Mouse (Mus musculus) adrenal gland, postnatal 0 days (tissue): Measurements from ENCODE around the gene Rrm2. TPM values are rescaled to one million over a fixed set of nuclear protein-coding genes. Genes with fewer than 3 reads are reported as not detected.

Experiments
- polyA plus RNA-seq: library from polyadenylated mRNA; unstranded; fragments of >200 nt; fragmentation: Nextera tagmentation; extraction: Ambion mirVana; gene quantifications from 2 replicates; pipeline ENCODE4 v1.2.1, GENCODE M21; 2015

The Rrm2 gene
- polyA plus RNA-seq: 43.9 and 65.3 TPM in 2 replicates

DNA sequence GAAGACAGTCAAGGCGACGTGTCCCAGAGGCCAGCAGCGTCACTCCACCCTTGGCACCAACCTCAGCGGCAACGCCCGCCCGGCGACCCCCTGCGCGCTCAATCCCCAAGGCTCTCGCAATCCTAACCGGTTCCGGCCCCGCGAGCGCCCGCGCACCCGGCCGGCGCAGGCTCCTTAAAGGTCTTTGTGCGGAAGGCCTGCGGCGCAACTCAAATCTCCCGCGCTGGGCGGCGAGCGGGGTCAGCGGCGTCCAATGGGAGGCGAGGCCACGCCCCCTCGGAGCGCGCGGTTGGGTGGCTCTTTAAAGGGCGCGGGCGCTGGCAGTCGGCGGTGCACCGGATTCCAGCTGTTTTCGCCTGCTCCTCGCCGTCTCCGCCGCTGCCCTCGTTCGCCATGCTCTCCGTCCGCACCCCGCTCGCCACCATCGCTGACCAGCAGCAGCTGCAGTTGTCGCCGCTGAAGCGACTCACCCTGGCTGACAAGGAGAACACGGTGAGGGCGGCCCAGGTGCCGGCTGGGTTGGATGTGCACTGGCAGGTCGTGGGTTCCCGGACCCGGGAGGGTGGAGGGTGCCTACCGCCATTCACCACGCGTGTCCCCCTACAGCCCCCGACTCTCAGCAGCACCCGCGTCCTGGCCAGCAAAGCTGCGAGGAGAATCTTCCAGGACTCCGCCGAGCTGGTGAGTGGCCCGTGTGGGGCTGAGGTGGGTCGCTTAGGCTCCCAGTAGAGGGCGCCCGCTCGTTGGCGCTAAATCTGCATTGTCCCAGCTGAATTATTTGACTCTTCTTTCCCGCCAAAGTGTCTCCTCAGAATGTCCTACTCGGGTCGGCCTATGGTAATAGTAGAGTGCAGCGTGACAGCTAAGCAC, at the start of gene Rrm2:
Gene Rrm2 (plus strand): TSS at position 288 of the 870 bp plus-strand sequence.

DNA sequence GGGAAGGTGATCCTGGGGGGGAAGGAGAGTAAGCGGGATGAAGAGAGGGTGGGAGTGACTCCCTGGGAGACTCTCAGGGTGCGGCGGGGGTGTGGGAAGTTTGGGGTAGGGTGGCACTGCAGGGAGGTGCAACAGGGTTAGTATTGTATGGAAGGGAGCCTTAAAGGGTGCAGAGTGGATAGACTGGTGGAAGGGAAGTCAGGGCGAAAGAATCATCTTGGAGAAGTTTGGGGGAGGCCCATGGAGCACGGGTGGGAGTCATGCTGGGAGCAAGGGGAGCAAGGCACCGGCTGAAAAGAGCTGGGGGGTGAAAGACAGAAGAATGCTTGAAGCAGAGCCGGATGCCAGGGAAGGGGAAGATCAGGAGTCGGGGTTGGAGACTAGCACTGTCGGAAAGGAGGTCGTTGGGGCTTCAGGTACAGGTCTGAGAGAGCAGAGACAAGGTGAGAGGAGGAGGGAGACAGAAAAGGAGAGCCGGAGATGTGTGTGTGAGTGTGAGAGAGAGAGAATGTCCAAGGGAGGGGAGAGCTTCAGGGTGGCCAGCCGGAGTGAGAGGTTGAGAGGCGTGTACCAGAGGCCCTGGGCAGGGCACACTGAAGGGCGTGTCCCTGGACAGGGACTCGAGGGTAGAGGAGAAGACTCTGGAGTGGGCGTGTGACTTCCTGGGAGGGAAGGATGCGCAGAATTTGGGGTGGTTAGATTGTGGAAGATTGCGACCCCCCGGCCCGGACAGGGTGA, 26.6 kb upstream of the Rrm2 start, which contains the start of gene Cys1:
Gene Cys1 (minus strand): TSS at position 528 of the 738 bp plus-strand sequence.

Other genes starting within 250 kb of the Rrm2 start
- gene Taf1b, start 209.9 kb upstream of the Rrm2 start, polyA plus RNA-seq: 16.8 and 23.5 TPM in 2 replicates
- 0.22 and 0.25 TPM in 2 replicates for gene Grhl1, start 136.0 kb upstream of the Rrm2 start, polyA plus RNA-seq
- gene Klf11, start 57.0 kb upstream of the Rrm2 start, polyA plus RNA-seq: 17.5 and 18.8 TPM in 2 replicates
- 2.9 and 6.1 TPM in 2 replicates for gene Cys1, start 26.4 kb upstream of the Rrm2 start, polyA plus RNA-seq
- gene Mboat2, start 122.6 kb downstream of the Rrm2 start, polyA plus RNA-seq: 21.3 and 23.0 TPM in 2 replicates